Mouse (Mus musculus): ENCODE measurements at regions not wholly inside any gene's neighbourhood (a gene's known extent, or its start where the extent isn't known, plus 50 kb on each side); places are given as distances from the start of the nearest gene placed in this dataset.

GRCm38 (mm10) chr14:46639116-46639826 lies 121.1 kb upstream of the Cdkn3 start:
- no peak for DNase-seq (ENCODE audit: low spot score in 2 of 2)

GRCm38 (mm10) chr14:46638516-46638915 lies 121.8 kb upstream of the Cdkn3 start:
- no peak for DNase-seq (ENCODE audit: low spot score in 2 of 2)

GRCm38 (mm10) chr14:46637240-46637639 lies 123.1 kb upstream of the Cdkn3 start:
- no peak for DNase-seq (ENCODE audit: low spot score in 2 of 2)

GRCm38 (mm10) chr14:46636364-46636763 lies 124.0 kb upstream of the Cdkn3 start:
- peak in 1 of 2 experiments; percentile 36 for DNase-seq (ENCODE audit: low spot score in 2 of 2)

GRCm38 (mm10) chr14:46635322-46635721 lies 125.0 kb upstream of the Cdkn3 start:
- DNase-seq (ENCODE audit: low spot score in 2 of 2): no peak

- DNase-seq (ENCODE audit: low spot score in 2 of 2): no peak
Observed at GRCm38 (mm10) chr14:46634656-46635244, 125.6 kb upstream of the Cdkn3 start.

- DNase-seq (ENCODE audit: low spot score in 2 of 2): no peak
Observed at GRCm38 (mm10) chr14:46634251-46634650, 126.1 kb upstream of the Cdkn3 start.

- DNase-seq (ENCODE audit: low spot score in 2 of 2): no peak
Observed at GRCm38 (mm10) chr14:46627690-46628089, 132.7 kb upstream of the Cdkn3 start.

- DNase-seq (ENCODE audit: low spot score in 2 of 2): no peak
Observed at GRCm38 (mm10) chr14:46625760-46626159, 134.6 kb upstream of the Cdkn3 start.

- no peak for DNase-seq (ENCODE audit: low spot score in 2 of 2)
Observed at GRCm38 (mm10) chr14:46623645-46624044, 136.7 kb upstream of the Cdkn3 start.

- DNase-seq (ENCODE audit: low spot score in 2 of 2): no peak
Observed at GRCm38 (mm10) chr14:46616030-46616429, 144.3 kb upstream of the Cdkn3 start.

GRCm38 (mm10) chr14:46614936-46615335 lies 145.4 kb upstream of the Cdkn3 start:
- no peak for DNase-seq (ENCODE audit: low spot score in 2 of 2)

- DNase-seq (ENCODE audit: low spot score in 2 of 2): no peak
Observed at GRCm38 (mm10) chr14:46613748-46614147, 146.6 kb upstream of the Cdkn3 start.

- DNase-seq (ENCODE audit: low spot score in 2 of 2): no peak
Observed at GRCm38 (mm10) chr14:46613211-46613610, 147.1 kb upstream of the Cdkn3 start.

GRCm38 (mm10) chr14:46612584-46612983 lies 147.8 kb upstream of the Cdkn3 start:
- no peak for DNase-seq (ENCODE audit: low spot score in 2 of 2)

- no peak for DNase-seq (ENCODE audit: low spot score in 2 of 2)
Observed at GRCm38 (mm10) chr14:46610926-46611325, 149.4 kb upstream of the Cdkn3 start.

GRCm38 (mm10) chr14:46610226-46610855 lies 150.0 kb upstream of the Cdkn3 start:
- no peak for DNase-seq (ENCODE audit: low spot score in 2 of 2)

GRCm38 (mm10) chr14:46606694-46607093 lies 153.6 kb upstream of the Cdkn3 start:
- DNase-seq (ENCODE audit: low spot score in 2 of 2): no peak

GRCm38 (mm10) chr14:46606037-46606436 lies 154.3 kb upstream of the Cdkn3 start:
- DNase-seq (ENCODE audit: low spot score in 2 of 2): no peak

- no peak for DNase-seq (ENCODE audit: low spot score in 2 of 2)
Observed at GRCm38 (mm10) chr14:46604886-46605531, 155.3 kb upstream of the Cdkn3 start.

GRCm38 (mm10) chr14:46604156-46604885 lies 156.0 kb upstream of the Cdkn3 start:
- DNase-seq (ENCODE audit: low spot score in 2 of 2): no peak
